Mouse (Mus musculus): ENCODE measurements at regions not wholly inside any gene's neighbourhood (a gene's known extent, or its start where the extent isn't known, plus 50 kb on each side); places are given as distances from the start of the nearest gene placed in this dataset.

DNA sequence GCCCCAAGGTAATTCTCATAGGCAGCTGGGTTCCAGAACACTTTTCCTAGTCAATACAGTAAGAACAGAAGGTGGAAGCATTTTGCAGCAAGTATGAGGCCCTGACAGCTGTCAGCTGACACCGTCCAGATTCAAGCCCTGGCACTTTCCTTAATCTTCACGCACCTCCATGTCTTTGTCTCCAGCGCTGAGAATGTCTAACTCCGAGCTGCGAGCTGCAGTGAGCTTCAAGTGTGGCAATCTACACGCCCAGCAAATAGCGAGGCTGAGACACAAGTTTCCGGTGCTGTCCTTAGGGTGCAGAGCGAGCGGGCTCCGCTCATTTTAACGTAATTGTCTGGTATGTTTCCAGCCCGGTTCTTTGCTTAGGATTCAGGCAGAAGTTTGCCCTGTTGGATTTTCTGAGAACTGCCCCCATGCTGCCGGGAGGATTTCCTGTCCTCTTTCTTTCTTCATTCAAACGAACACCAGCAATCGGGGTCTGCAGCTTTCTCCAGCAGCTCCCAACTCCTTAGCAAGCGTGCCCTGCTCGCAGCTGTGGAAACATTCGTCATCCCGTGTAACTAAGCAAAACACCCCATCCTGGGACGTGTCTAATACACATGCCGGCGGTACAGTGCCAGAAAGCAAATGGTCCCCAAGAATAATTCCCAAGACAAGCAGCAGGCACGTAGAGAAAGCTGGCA, 54.5 kb downstream of the Irx3 start:
- 34% methylated on average over 24 of the region's 24 CpGs for WGBS
- ATAC-seq (ENCODE audit: low FRiP score, low TSS enrichment) = no peak
- Histone ChIP-seq H3K27ac (replicated peaks) (no peak overlapping the region), H3K4me1 (replicated peaks; ENCODE audit: control insufficient read depth, insufficient read depth) (no peaks in the 10 kb centered on the region), H3K9me3 (ENCODE audit: control insufficient read depth, low read length) (no peaks in the 10 kb centered on the region), H3K27me3 (ENCODE audit: control insufficient read depth, insufficient read depth, low read length) (no peaks in the 10 kb centered on the region), H3K4me3 (ENCODE audit: low read depth, low read length) (0 out of 2 replicates have a peak overlapping the region, but pooled peaks have one; percentile 6), H3K9ac (ENCODE audit: low read length) (no peak overlapping the region), H3K4me2 (replicated peaks; ENCODE audit: low read depth) (peak overlapping the region; percentile 42), H3K36me3 (ENCODE audit: control insufficient read depth, insufficient read depth, low read length) (no peaks in the 10 kb centered on the region)
- no peak for DNase-seq (ENCODE audit: low spot score)
- TF ChIP-seq EP300 (optimal IDR thresholded peaks at IDR 0.05) (no peak), CTCF (IDR thresholded peaks at IDR 0.05; ENCODE audit: low read depth) (no peak)

DNA sequence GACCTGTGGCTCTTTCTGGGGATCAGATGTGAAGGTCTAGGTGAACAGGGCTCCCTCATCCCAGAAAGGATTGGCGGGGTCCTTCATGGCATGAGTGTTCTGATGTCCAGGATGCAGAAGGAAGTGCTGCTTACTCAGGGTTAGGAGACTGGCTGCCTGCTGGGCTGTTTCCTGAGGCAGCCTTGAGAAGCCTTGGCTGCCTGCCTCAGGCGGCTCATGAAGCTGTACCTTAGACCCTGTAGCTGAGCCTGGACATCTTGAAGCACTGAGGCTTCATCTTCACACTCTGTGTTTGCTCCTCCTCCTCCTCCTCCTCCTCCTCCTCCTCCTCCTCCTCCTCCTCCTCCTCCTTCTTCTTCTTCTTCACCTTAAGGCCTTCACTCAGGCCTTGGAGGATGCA, 77.2 kb downstream of the Irx3 start:
- Histone ChIP-seq H3K36me3 (ENCODE audit: control insufficient read depth, insufficient read depth, low read length) (no peaks in the 10 kb centered on the region), H3K27ac (replicated peaks) (no peak overlapping the region), H3K4me3 (ENCODE audit: low read depth, low read length) (no peak overlapping the region), H3K4me1 (replicated peaks; ENCODE audit: control insufficient read depth, insufficient read depth) (no peaks in the 10 kb centered on the region), H3K9me3 (ENCODE audit: control insufficient read depth, low read length) (no peaks in the 10 kb centered on the region), H3K27me3 (ENCODE audit: control insufficient read depth, insufficient read depth, low read length) (no peaks in the 10 kb centered on the region), H3K4me2 (replicated peaks; ENCODE audit: low read depth) (no peak overlapping the region), H3K9ac (ENCODE audit: low read length) (no peak overlapping the region)
- WGBS = 61% methylated on average over 2 of the region's 2 CpGs
- DNase-seq (ENCODE audit: low spot score) (no peak), ATAC-seq (ENCODE audit: low FRiP score, low TSS enrichment) (no peak)
- TF ChIP-seq EP300 (optimal IDR thresholded peaks at IDR 0.05) = no peak
- no peak for TF ChIP-seq CTCF (IDR thresholded peaks at IDR 0.05; ENCODE audit: low read depth)
